Mouse (Mus musculus) hindbrain, embryonic 12.5 days (tissue): ENCODE measurements around the gene Mrpl23. TPM values are rescaled to one million over a fixed set of nuclear protein-coding genes. Genes with fewer than 3 reads are reported as not detected.

ENCODE experiments used
- ATAC-seq: fragments of 200-750 bp; cut with Nextera tagmentation; 2 replicates; pipeline ENCODE4 v1.8.0; 2017; ENCODE audit warnings: moderate TSS enrichment; ENCODE audit not compliant: low FRiP score
- H3K27ac ChIP-seq: fragments of 300-500 bp; sonication (generic); 2 replicates; pipeline ENCODE4 v1.5.1; 2016; ENCODE audit warnings: mild to moderate bottlenecking
- H3K27me3 ChIP-seq: fragments of 300-500 bp; sonication (generic); 2 replicates; pipeline ENCODE4 v1.6.1; 2016; ENCODE audit warnings: mild to moderate bottlenecking
- H3K36me3 ChIP-seq: fragments of 300-500 bp; sonication (generic); 2 replicates; pipeline ENCODE4 v1.6.1; 2016; ENCODE audit warnings: mild to moderate bottlenecking
- H3K4me1 ChIP-seq: fragments of 300-500 bp; sonication (generic); 2 replicates; pipeline ENCODE4 v1.6.1; 2016
- H3K4me2 ChIP-seq: fragments of 300-500 bp; sonication (generic); replicated peaks from 2 replicates; pipeline ENCODE4 v1.6.1; 2016; ENCODE audit warnings: mild to moderate bottlenecking
- H3K4me3 ChIP-seq: fragments of 300-500 bp; sonication (generic); 2 replicates; pipeline ENCODE4 v1.5.1; 2016; ENCODE audit warnings: mild to moderate bottlenecking
- H3K9ac ChIP-seq: fragments of 300-500 bp; sonication (generic); 2 replicates; pipeline ENCODE4 v1.6.1; 2016; ENCODE audit warnings: mild to moderate bottlenecking, moderate library complexity
- H3K9me3 ChIP-seq: fragments of 300-500 bp; sonication (generic); replicated peaks from 2 replicates; pipeline ENCODE4 v1.6.1; 2016; ENCODE audit warnings: mild to moderate bottlenecking
- WGBS: fragments of 180-500 bp; shearing (Covaris S2); methylation state at CpG from one replicate; pipeline ENCODE4 v1.1.7; 2016; 5-methylcytosine and 5-hydroxymethylcytosine counted together
- polyA plus RNA-seq: library from polyadenylated mRNA; unstranded; fragments of >200 nt; fragmentation: Nextera tagmentation; extraction: Ambion mirVana; gene quantifications from 2 replicates; pipeline ENCODE4 v1.2.1, GENCODE M21; 2016

The Mrpl23 gene
- polyA plus RNA-seq, 1 experiment from 2014 or later: 8.4 TPM

DNA sequence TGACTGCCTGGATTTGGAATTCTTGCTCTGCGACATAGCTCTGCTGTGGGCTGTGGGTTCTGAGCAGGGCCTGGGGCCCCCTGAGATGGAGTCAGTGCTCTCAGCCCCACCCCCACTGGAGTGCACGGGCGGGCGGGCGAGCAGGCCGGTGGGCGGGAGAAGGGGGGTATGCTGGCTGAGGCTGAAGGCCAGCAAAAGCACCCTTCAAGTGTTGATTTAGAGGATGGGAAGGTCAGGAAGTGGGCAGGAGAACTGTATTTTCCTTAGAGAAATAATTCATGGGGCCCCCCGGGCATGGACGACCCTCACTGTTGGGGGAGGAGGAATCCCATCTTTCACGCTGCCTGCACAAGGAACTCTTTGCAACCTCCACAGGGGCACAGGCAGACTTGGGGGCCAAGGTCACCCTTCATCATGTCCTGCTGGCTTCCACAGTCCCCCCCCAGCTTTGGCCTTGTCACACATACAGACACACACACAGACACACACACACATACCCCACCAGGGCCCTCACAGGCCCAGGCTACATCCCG, 10.4 kb downstream of the Mrpl23 start:
- H3K9me3 ChIP-seq: no peaks in the 10 kb centered on the region
- H3K4me2 ChIP-seq: 0 out of 2 replicates have a peak overlapping the region, but pooled peaks have one; percentile 3
- H3K27ac ChIP-seq: peak overlapping the region; percentile 48
- H3K4me1 ChIP-seq: peaks cover 42% of the 10 kb centered on the region
- no peaks in the 10 kb centered on the region for H3K27me3 ChIP-seq
- WGBS: 26% methylated on average over 11 of the region's 11 CpGs
- H3K36me3 ChIP-seq: 0 out of 2 replicates have a peak, but pooled peaks cover 10% of the 10 kb centered on the region
- ATAC-seq: no peak
- H3K4me3 ChIP-seq: no peak overlapping the region
- peak overlapping the region; percentile 38; the same call in 1 of the 2 replicates for H3K9ac ChIP-seq

DNA sequence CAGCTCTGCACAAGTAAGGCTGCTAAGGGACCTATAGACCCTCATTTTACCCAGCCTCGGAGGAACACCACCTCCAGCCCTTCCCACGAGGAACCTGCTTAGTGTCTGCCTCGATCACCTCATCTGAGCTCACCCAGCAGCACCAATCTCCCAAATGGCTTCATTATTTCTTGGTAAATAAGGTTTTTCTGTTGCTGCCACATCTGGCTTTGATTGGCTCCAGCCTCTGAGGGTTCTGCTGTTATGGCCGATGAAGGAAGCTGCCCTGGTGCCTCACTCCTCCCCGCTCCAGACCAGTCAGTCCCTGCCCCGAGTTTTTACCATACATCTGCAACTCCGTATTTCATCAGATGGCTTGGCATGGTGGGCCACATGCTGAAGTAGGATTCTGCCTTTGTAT, 13.5 kb downstream of the Mrpl23 start:
- Histone ChIP-seq H3K36me3 (0 out of 2 replicates have a peak, but pooled peaks cover 7% of the 10 kb centered on the region), H3K9ac (no peak overlapping the region), H3K27me3 (no peaks in the 10 kb centered on the region), H3K4me2 (no peak overlapping the region), H3K9me3 (no peaks in the 10 kb centered on the region), H3K27ac (no peak overlapping the region), H3K4me3 (no peak overlapping the region), H3K4me1 (peaks cover 21% of the 10 kb centered on the region)
- 74% methylated on average over 7 of the region's 7 CpGs for WGBS
- no peak for ATAC-seq

DNA sequence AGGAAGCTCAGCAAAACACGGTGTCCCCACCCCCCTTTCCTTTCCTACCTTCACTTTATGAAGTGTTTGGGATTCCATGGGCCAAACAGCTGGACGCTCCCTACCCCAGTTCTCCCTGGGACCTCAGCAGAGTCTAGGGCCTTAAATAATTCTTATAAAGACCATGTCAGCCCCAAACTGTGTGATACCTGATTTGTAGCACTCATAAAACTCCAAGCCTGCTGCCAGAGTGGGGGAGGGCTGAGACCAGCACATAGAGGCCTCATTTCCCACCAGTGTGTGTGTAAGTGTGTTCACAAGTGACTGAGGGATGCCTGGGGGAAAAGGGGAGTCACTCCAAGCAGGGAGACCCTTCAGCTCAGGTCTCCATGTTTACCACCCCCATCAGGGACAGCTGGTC, 15.4 kb downstream of the Mrpl23 start:
- Histone ChIP-seq H3K36me3 (no peaks in the 10 kb centered on the region), H3K27me3 (no peaks in the 10 kb centered on the region), H3K27ac (no peak overlapping the region), H3K4me1 (peaks cover 18% of the 10 kb centered on the region), H3K4me3 (no peak overlapping the region), H3K4me2 (no peak overlapping the region), H3K9ac (no peak overlapping the region; the same call in 1 of the 2 replicates), H3K9me3 (no peaks in the 10 kb centered on the region)
- 55% methylated on average over 2 of the region's 2 CpGs for WGBS
- ATAC-seq: no peak

DNA sequence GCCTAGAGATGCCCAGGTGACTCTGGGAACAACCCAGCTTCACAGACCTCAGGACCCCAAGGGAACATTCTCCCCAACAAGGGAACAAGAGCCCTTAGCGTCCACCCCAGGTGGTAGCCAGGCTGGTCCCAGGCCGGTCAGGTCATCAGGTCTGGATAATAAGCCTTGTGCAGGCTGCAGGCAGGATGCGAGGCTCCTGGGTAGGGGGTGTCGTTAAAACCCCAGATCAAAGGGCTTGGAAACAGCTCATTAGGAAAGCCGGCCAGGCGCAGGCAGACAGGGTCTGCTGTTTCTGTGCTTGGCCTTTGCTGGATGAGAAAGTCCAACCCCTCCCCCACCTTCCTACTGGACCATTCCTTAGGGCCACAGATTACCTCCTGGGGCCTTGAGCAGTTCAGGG, 16.2 kb downstream of the Mrpl23 start:
- Histone ChIP-seq H3K4me3 (no peak overlapping the region), H3K9me3 (no peaks in the 10 kb centered on the region), H3K4me1 (peaks cover 18% of the 10 kb centered on the region), H3K27me3 (no peaks in the 10 kb centered on the region), H3K36me3 (no peaks in the 10 kb centered on the region), H3K9ac (no peak overlapping the region), H3K27ac (no peak overlapping the region), H3K4me2 (no peak overlapping the region)
- WGBS: 22% methylated on average over 6 of the region's 6 CpGs
- ATAC-seq: no peak

DNA sequence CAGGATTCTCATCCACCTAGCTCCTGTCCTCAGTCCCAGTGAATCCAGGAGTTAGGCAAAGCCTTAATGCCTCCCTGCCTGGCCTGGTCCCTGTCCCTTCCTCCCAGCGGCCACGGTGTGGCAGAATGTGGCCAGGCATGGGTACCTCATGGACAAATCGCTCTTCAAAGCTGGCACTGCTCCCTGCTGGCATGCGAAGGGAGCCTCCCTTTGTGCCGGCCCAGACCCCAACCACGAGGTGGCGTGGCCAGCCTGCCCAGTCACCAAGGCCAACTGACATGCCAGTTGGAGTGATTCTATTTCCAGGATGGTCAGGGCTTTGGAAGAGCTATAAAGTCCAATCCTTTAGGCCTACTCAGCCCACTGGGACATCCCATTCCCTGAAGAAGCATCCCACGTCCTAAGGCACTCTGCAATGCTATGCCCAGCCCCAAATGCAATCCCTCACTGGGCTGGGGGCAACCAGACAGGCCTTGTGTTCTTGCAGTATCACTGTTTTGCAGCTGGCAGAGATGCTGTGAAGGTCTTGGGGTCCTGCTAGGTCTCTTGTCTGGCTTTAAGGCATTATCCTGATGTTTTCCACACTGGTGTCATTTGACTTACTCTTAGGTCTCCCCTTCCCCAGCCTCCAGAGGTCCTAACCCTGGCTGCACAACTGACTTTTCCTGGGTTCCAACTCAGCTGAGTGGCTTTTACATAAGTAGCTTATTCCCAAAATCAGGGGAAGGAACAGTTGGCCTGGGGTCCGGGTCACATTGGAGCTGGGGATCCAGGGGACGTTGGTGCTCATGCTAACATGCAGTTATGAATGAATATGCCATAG, 17.7 kb downstream of the Mrpl23 start:
- Histone ChIP-seq H3K4me1 (peaks cover 32% of the 10 kb centered on the region), H3K4me3 (no peak overlapping the region), H3K9ac (no peak overlapping the region), H3K27me3 (no peaks in the 10 kb centered on the region), H3K27ac (no peak overlapping the region), H3K36me3 (no peaks in the 10 kb centered on the region), H3K9me3 (no peaks in the 10 kb centered on the region), H3K4me2 (no peak overlapping the region)
- 88% methylated on average over 10 of the region's 10 CpGs for WGBS
- ATAC-seq: no peak

DNA sequence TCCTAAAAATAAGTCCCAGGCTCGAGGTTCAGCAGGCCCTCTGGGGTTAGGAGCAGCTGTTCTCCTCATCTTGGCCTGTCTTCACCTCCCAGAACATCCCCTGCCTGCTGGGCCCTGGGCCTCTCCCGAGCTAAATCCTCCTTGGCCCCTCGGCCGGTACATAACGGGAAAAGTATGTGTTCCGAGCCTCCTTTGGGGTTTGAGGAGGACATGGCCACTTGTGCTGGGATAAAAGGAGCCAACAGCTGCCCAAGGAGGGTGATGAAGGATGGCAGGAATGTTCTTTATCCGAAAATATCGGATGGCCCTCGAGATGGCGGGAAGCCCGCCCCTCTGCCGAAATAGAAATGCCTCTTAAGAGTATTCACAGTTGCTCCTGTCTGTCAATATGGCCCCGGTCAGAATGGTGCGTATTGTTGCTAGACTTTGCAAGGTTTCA, 18.5 kb downstream of the Mrpl23 start:
- Histone ChIP-seq H3K36me3 (no peaks in the 10 kb centered on the region), H3K9me3 (no peaks in the 10 kb centered on the region), H3K4me2 (no peak overlapping the region), H3K9ac (no peak overlapping the region), H3K4me3 (no peak overlapping the region), H3K4me1 (peaks cover 32% of the 10 kb centered on the region), H3K27me3 (no peaks in the 10 kb centered on the region), H3K27ac (no peak overlapping the region)
- 67% methylated on average over 14 of the region's 14 CpGs for WGBS
- ATAC-seq: no peak

DNA sequence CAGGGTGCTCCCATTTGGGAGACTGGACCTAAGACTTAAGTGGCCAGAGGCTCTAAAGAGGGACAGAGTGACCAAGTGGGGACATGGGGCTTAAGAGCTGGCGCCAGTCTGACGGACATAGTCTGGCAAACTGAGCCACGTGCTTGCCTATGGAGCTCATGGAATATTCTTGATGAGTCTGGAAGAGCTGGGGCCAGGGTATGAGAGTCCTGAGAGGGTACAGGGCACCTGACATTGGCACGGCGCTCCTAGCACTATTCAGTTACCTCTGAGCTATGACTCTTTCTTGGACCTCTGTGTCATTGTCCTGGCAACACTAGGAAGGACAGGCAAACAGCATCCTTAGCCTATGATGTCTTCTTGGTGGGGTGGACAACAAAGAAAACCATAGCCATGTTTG, 19.2 kb downstream of the Mrpl23 start:
- no peak overlapping the region for H3K9ac ChIP-seq
- peaks cover 30% of the 10 kb centered on the region for H3K4me1 ChIP-seq
- no peak overlapping the region for H3K4me3 ChIP-seq
- ATAC-seq: no peak
- H3K4me2 ChIP-seq: no peak overlapping the region
- H3K9me3 ChIP-seq: no peaks in the 10 kb centered on the region
- no peak overlapping the region for H3K27ac ChIP-seq
- no peaks in the 10 kb centered on the region for H3K36me3 ChIP-seq
- H3K27me3 ChIP-seq: no peaks in the 10 kb centered on the region
- WGBS: 93% methylated on average over 5 of the region's 5 CpGs

DNA sequence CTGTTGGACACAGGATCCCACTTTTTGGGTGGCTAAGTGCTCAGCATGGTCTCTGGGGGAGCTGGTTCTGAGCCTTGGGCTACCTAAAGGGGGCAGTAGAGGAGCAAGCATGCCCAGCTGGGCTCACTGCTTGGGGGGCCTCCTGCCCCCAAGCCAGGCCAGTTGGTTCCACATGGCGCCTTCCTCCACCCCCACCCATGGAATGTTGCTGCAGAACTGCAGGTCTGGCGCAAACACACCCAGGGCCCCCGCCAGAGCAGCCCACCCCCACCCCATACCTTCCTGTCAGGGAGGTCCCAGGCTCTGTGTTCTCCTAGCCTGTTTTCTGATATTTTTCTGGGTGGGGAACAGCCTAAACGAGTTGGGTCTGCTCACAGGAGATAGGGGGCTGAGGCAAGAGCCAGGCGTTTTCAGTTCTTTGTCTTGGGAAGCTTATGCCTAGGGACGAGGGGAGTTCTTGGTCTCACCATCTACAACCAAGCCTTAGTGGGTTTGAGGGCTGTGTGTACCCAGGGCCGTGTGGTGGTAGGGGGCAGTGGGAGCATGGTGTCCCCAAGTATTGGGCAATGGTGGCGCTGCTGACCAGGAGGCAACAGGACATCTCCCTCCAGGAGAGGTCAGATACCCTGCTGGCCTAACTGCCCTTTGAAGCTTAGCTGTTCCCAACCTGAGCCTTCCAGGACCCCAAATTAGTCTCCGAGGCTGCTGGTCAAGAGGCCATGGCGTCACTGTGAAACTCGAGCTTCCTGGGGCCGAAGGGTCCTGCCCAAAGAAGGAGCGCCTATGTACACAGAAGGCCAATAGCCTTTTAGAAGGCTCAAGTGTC, 20.3 kb downstream of the Mrpl23 start:
- no peaks in the 10 kb centered on the region for H3K9me3 ChIP-seq
- WGBS: 56% methylated on average over 13 of the region's 13 CpGs
- H3K4me1 ChIP-seq: peaks cover 28% of the 10 kb centered on the region
- no peak overlapping the region for H3K4me2 ChIP-seq
- H3K9ac ChIP-seq: no peak overlapping the region
- no peak for ATAC-seq
- no peaks in the 10 kb centered on the region for H3K36me3 ChIP-seq
- H3K27ac ChIP-seq: peak overlapping the region; percentile 67; the same call in 1 of the 2 replicates
- no peak overlapping the region for H3K4me3 ChIP-seq
- no peaks in the 10 kb centered on the region for H3K27me3 ChIP-seq

DNA sequence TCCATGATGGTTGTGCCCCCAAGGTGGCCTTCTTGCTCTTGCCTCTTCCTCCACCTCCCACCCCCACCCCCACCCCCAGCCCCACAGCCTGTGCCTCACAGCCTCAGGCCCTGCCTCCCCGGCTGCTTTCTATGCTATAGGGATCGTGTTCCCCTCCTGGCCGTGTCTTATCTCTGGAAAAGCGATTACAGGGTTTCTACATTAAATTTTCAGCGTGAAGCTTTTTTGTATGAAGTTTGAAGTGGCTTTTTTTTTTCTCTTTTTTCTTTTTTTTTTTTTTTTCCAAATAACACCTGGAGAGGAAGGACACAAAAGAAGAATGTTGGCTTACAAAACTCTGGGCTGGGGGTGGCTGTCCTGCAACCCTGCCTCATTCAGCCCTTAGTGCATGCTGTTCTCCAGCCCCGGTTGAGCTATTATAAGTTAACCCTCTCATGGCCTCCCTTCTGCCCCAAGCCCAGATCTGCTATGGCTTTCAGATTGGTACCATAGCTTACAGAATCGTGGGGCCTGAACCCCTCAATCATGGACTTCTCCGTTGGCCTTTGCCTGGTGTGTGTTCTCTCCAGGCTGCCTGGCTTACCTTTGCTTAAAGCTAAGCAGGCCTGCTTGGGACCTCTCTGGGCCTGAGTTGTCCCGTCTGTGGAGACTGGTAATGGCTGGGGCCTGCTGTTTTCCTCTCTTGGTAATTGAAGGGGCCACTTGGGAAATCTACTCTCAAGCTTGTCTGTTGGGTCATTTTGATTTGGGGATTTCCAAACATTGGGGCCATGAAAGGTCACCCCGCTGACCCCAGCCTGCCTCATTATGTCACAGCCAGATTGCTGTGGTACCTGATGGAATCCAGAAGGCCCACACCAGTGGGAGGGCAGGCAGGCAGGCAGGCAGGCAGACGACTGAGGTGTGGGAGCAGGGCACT, 21.2 kb downstream of the Mrpl23 start:
- H3K4me1 ChIP-seq: peaks cover 25% of the 10 kb centered on the region
- H3K4me2 ChIP-seq: no peak overlapping the region
- H3K27me3 ChIP-seq: no peaks in the 10 kb centered on the region
- no peak overlapping the region for H3K9ac ChIP-seq
- H3K9me3 ChIP-seq: no peaks in the 10 kb centered on the region
- 41% methylated on average over 11 of the region's 11 CpGs for WGBS
- no peak overlapping the region for H3K4me3 ChIP-seq
- no peak for ATAC-seq
- H3K27ac ChIP-seq: peak overlapping the region; percentile 67; the same call in 1 of the 2 replicates
- no peaks in the 10 kb centered on the region for H3K36me3 ChIP-seq

DNA sequence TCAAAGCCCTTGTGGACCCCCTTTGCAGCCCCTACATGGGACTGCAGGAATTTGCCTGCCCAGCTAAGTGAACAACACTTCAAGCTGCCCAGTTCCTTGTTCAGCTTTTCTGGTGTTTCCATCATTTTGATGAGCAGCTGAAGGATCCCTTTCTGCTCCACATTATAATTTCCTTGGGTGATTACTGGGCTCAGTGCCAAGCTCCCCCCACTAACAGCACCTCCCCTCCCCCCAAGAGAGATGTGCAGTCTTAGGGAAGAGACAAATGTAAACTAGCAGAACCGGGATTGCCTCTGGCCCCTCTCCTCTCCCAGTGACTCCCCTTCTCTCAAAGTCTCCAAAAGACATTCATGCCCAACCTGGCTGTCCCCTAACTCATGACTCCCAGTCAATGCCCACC, 22.1 kb downstream of the Mrpl23 start:
- no peaks in the 10 kb centered on the region for H3K9me3 ChIP-seq
- no peaks in the 10 kb centered on the region for H3K36me3 ChIP-seq
- peak overlapping the region; percentile 36; the same call in 1 of the 2 replicates for H3K27ac ChIP-seq
- H3K27me3 ChIP-seq: no peaks in the 10 kb centered on the region
- no peak for ATAC-seq
- H3K4me3 ChIP-seq: no peak overlapping the region
- no peak overlapping the region for H3K9ac ChIP-seq
- 25% methylated on average over 1 of the region's 1 CpGs for WGBS
- peaks cover 25% of the 10 kb centered on the region for H3K4me1 ChIP-seq
- H3K4me2 ChIP-seq: no peak overlapping the region

DNA sequence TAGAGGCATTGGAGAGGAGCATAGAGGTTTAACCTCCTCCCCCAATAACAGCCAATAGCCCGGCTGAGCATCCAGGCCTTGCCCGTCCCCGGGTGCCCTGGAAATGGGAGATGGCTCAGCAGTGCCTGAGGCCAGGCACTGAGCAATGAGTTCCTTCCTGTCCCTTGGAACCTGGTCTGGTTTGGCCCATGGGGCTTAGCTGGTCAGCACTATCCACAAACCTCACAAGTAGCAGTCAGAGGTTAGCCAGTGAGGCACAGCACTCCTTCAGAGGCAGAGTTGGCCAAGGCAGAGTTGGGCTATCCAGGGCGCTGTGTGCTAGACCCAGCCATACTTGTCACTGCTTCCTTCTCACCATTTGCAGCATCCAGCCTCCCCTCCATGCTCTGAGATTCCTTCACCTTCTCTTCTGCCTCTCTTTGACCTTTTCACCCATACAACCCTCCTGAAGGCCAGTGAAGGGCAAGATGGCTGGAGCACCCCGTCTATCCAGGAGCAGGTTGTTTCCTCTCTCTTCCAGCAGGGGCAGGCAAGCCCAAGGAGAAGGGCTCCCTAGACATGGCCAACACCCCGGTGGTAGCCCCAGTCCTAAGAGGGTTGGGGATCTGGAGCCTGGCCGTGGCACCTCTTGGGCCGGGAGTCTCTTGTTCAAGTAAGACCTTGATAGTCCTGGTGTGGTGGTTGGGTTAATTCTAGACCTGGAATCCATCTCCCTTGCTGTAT, 23.0 kb downstream of the Mrpl23 start:
- Histone ChIP-seq H3K27me3 (no peaks in the 10 kb centered on the region), H3K4me3 (no peak overlapping the region), H3K27ac (peak overlapping the region; percentile 36; the same call in 1 of the 2 replicates), H3K4me1 (peaks cover 25% of the 10 kb centered on the region), H3K4me2 (no peak overlapping the region), H3K9ac (no peak overlapping the region), H3K36me3 (no peaks in the 10 kb centered on the region), H3K9me3 (no peaks in the 10 kb centered on the region)
- WGBS: 89% methylated on average over 8 of the region's 8 CpGs
- ATAC-seq: no peak
